Mouse (Mus musculus) heart, adult 2 months (tissue): ENCODE data around the gene Tuba8. TPM values are rescaled to one million over a fixed set of nuclear protein-coding genes. Genes with fewer than 3 reads are reported as not detected.

Source experiments
- DNase-seq, 2 experiments: peaks; one replicate each; pipeline ENCODE4 v3.0.0; 2021
- H3K27ac ChIP-seq: fragments of 200-600 bp; 2 replicates; pipeline ENCODE4 v1.8.1; 2022
- H3K27me3 ChIP-seq: fragments of 200-500 bp; 2 replicates; pipeline ENCODE4 v1.6.1; 2012; ENCODE audit warnings: mild to moderate bottlenecking, low read length, inconsistent platforms, mixed read lengths; ENCODE audit not compliant: control insufficient read depth, insufficient read depth
- H3K36me3 ChIP-seq: fragments of 200-500 bp; 2 replicates; pipeline ENCODE4 v1.6.1; 2012; ENCODE audit warnings: low read length, inconsistent platforms; ENCODE audit not compliant: control insufficient read depth, insufficient read depth
- H3K4me1 ChIP-seq: fragments of 200-500 bp; 2 replicates; pipeline ENCODE4 v1.6.1; 2011; ENCODE audit warnings: low read length; ENCODE audit not compliant: control insufficient read depth, insufficient read depth
- H3K4me3 ChIP-seq: fragments of 200-600 bp; 2 replicates; pipeline ENCODE4 v1.8.1; 2022
- H3K79me2 ChIP-seq: fragments of 200-500 bp; replicated peaks from 2 replicates; pipeline ENCODE4 v1.6.1; 2012; ENCODE audit warnings: mild to moderate bottlenecking, inconsistent platforms, low read length, moderate library complexity, mixed read lengths; ENCODE audit not compliant: control insufficient read depth, insufficient read depth
- H3K9ac ChIP-seq: fragments of 200-500 bp; 2 replicates; pipeline ENCODE4 v1.6.1; 2012; ENCODE audit warnings: low read depth, mild to moderate bottlenecking, control low read depth, inconsistent platforms, low read length, mixed read lengths
- CTCF ChIP-seq: fragments of 200-600 bp; IDR thresholded peaks from 2 replicates; pipeline ENCODE4 v1.8.1; 2022; ENCODE audit warnings: antibody characterized with exemption, mild to moderate bottlenecking, moderate library complexity
- EP300 ChIP-seq: fragments of 200-500 bp; IDR thresholded peaks from 2 replicates; pipeline ENCODE4 v1.6.1; 2011; ENCODE audit warnings: low read depth, low read length, control low read depth; ENCODE audit not compliant: insufficient read depth
- POLR2A ChIP-seq: fragments of 200-500 bp; IDR thresholded peaks from 2 replicates; pipeline ENCODE4 v1.6.1; 2011; ENCODE audit warnings: mild to moderate bottlenecking, low read depth, low read length, control low read depth; ENCODE audit not compliant: insufficient read depth
- WGBS: fragments of 180-500 bp; shearing (Covaris S2); methylation state at CpG from one replicate; pipeline ENCODE4 v1.1.7; 2018; 5-methylcytosine and 5-hydroxymethylcytosine counted together
- intact Hi-C: fragments of 180-260 bp; cut with DNase I; formaldehyde crosslinking; loops from one replicate; pipeline ENCODE4 v1.15.1; 2025
- polyA plus RNA-seq: library from polyadenylated mRNA; depleted of rRNA; stranded (reverse); fragments of >200 nt; gene quantifications from 2 replicates; pipeline ENCODE4 v1.2.3, GENCODE M21; 2012
- total RNA-seq, 2 experiments: library from RNA; stranded (reverse); gene quantifications; 2 replicates each; pipeline ENCODE4 v1.2.3; 2021

Gene Tuba8
- total and polyA plus RNA-seq, 3 experiments, result 71.6 to 198 (median 192) TPM

DNA sequence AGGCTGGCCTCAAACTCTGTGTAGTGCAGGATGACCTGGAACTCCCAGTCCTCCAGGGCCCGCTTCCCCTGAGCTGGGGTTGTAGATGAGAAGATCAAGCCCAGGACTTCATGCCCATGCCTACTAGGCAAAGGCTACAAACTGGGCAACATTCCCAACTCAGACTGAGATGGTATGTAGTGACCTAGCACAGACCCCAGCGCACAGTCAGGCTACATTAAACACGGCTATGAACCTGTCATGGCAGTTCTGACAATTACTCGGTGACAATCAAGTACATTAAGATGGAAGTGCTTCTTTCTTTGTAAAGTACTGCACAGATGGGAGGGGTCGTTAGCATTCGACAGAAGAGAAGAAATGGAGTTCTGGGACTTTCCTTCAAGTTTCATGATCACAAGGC, 35.7 kb upstream of the Tuba8 start:
- Histone ChIP-seq H3K9ac (no peak overlapping the region), H3K4me1 (peaks cover 10% of the 10 kb centered on the region), H3K27me3 (no peaks in the 10 kb centered on the region), H3K36me3 (no peaks in the 10 kb centered on the region), H3K27ac (no peak overlapping the region), H3K4me3 (no peak overlapping the region), H3K79me2 (no peaks in the 10 kb centered on the region)
- intact Hi-C loops, result loop anchor here (5.0 kb wide), 3 partner anchors 62 to 257 kb away; partner anchors contain the start of gene Bid
- WGBS, result 93% methylated on average over 6 of the region's 6 CpGs
- DNase-seq, result no peak
- TF ChIP-seq CTCF (no peak), POLR2A (no peak), EP300 (no peak)

DNA sequence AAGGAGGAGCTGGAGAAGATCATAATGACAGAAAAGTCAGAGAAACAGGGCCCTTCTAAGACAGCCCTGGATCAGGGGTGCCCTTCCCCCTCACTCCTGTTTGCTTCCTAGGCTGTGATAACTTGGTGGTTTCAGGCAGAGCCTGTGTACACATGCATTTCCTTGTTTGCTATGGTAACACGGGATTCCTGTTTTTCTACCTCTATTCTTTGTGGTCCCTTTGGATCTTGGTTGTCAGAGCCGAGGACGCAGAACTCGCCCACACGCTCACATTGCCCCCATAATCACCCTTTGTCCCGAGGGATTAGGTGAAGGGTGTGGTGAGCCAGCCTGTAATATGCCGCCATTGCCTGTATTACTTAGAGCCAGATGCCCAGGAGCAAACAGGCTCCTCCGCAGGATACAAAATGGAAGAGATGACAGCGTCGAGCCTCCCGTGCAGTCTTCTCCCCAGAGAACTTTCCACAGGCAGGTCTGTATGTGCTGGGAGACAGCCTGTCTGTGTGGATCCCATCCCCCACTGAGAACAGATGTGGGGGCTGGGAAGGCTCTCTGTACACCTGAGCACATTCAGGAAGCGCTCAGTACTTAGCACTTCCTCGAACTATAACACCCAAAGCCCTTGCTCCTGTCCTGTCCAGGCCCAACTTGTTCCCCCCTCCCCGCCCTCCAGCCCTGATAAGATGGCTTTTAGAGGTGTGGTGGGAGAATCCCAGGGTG, 34.3 kb upstream of the Tuba8 start:
- intact Hi-C loops, result loop anchor here (5.0 kb wide), 2 partner anchors 64 to 259 kb away; partner anchors contain the start of gene Bid
- H3K27ac ChIP-seq, result no peak overlapping the region

GRCm38 (mm10) chr6:121176731-121177098, 33.8 kb upstream of the Tuba8 start:
- H3K27ac ChIP-seq, result no peak overlapping the region
- no peak overlapping the region for H3K4me3 ChIP-seq
- intact Hi-C loops, result loop anchor here (5.0 kb wide), 2 partner anchors 64 to 259 kb away; partner anchors contain the start of gene Bid
- TF ChIP-seq EP300 (no peak), POLR2A (no peak), CTCF (no peak)
- no peaks in the 10 kb centered on the region for H3K27me3 ChIP-seq
- 86% methylated on average over 4 of the region's 4 CpGs for WGBS
- no peaks in the 10 kb centered on the region for H3K36me3 ChIP-seq
- no peak overlapping the region for H3K9ac ChIP-seq
- no peak for DNase-seq
- no peaks in the 10 kb centered on the region for H3K79me2 ChIP-seq
- no peaks in the 10 kb centered on the region; the same call in 1 of the 2 replicates for H3K4me1 ChIP-seq

More for the DNA sequence above, 34.3 kb upstream of the Tuba8 start:
- H3K36me3 ChIP-seq, result no peaks in the 10 kb centered on the region
- H3K4me1 ChIP-seq, result peaks cover 4% of the 10 kb centered on the region
- no peak overlapping the region for H3K9ac ChIP-seq
- TF ChIP-seq POLR2A (no peak), CTCF (no peak), EP300 (no peak)
- no peak overlapping the region for H3K4me3 ChIP-seq
- 51% methylated on average over 14 of the region's 14 CpGs for WGBS
- DNase-seq, result no peak
- H3K79me2 ChIP-seq, result no peaks in the 10 kb centered on the region
- no peaks in the 10 kb centered on the region for H3K27me3 ChIP-seq

DNA sequence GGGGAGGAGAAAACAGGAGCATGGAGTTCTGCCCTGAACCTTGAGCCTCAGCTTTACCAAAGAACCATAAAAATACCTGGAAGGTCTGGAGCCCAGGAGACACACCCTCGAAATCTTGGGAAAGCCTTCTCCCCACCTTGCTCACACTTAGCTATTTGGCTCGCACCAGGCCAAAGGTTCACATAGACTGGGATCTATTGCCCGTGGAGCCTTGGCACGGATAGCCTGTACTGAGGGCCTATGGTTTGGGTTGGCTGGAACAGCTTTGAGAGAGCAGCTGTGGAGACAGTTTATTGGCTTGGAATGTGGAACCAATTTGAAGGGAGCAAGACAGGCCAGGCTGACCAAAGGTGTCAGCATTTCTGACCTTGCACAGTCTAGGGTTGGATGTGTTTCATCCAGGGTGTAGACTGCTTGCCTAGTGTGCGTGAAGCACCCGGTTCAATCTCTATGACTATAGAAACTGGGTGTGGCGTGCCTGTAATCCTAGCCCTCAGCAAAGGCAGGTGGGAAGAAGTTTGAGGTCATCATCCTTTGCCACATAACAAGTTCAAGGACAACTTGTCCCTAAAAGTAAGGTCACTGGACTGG, 33.3 kb upstream of the Tuba8 start:
- Histone ChIP-seq H3K36me3 (no peaks in the 10 kb centered on the region), H3K4me1 (no peaks in the 10 kb centered on the region; the same call in 1 of the 2 replicates), H3K27me3 (no peaks in the 10 kb centered on the region), H3K4me3 (no peak overlapping the region), H3K79me2 (no peaks in the 10 kb centered on the region), H3K27ac (no peak overlapping the region), H3K9ac (no peak overlapping the region)
- intact Hi-C loops, result loop anchor here (5.0 kb wide), 2 partner anchors 65 to 260 kb away; partner anchors contain the start of gene Bid
- 74% methylated on average over 7 of the region's 7 CpGs for WGBS
- no peak for DNase-seq
- TF ChIP-seq POLR2A (no peak), EP300 (no peak), CTCF (no peak)

DNA sequence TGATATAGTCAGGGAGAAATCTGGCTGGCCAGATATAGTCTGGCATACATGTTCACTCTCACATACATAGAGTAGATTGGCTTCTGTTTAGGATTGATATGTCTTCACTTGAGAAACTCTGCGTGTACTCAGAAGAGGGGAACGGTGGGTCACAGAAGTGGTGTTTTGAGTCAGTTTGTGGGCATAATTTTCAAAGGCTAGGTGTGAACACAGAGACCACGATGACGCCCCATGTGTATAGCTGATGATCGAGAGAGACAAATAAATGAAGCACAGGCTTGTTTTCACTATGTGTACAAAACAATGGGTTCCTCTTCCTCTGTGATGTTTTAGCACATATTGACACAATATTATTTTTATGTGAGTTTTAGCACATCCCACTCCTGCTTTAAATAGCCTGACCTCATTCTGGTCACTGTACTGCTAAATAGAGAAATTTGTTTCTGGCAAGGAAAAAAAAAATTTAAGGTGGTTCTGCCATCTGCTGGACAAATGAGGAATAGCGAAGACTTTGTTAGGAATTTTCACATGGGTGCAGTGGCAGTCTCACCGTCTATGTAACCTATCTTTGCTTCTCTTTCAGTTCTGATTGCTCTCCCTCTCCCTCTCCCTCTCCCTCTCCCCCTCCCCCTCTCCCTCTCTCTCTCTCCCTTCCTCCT, 31.7 kb upstream of the Tuba8 start:
- H3K9ac ChIP-seq, result no peak overlapping the region
- no peak overlapping the region for H3K4me3 ChIP-seq
- TF ChIP-seq EP300 (0 out of 2 replicates have a peak, but pooled peaks have one; percentile 29), CTCF (peak; percentile 82), POLR2A (no peak)
- H3K4me1 ChIP-seq, result no peaks in the 10 kb centered on the region; the same call in 1 of the 2 replicates
- H3K79me2 ChIP-seq, result no peaks in the 10 kb centered on the region
- peak in 1 of 2 experiments; percentile 24 for DNase-seq
- peak overlapping the region; percentile 40; the same call in 1 of the 2 replicates for H3K27ac ChIP-seq
- 45% methylated on average over 7 of the region's 7 CpGs for WGBS
- H3K36me3 ChIP-seq, result no peaks in the 10 kb centered on the region
- intact Hi-C loops, result loop anchor here (1.0 to 5.0 kb wide), 6 partner anchors 48 to 280 kb away; partner anchors contain the start of genes Bid and Mical3
- no peaks in the 10 kb centered on the region for H3K27me3 ChIP-seq
